Mouse (Mus musculus): Measurements from ENCODE around the gene Hoxb3. TPM values are rescaled to one million over a fixed set of nuclear protein-coding genes. Genes with fewer than 3 reads are reported as not detected.

Hoxb3 gene
- polyA plus RNA-seq, 3 experiments from 2014 or later, result 0.86 TPM; not detected in 2

DNA sequence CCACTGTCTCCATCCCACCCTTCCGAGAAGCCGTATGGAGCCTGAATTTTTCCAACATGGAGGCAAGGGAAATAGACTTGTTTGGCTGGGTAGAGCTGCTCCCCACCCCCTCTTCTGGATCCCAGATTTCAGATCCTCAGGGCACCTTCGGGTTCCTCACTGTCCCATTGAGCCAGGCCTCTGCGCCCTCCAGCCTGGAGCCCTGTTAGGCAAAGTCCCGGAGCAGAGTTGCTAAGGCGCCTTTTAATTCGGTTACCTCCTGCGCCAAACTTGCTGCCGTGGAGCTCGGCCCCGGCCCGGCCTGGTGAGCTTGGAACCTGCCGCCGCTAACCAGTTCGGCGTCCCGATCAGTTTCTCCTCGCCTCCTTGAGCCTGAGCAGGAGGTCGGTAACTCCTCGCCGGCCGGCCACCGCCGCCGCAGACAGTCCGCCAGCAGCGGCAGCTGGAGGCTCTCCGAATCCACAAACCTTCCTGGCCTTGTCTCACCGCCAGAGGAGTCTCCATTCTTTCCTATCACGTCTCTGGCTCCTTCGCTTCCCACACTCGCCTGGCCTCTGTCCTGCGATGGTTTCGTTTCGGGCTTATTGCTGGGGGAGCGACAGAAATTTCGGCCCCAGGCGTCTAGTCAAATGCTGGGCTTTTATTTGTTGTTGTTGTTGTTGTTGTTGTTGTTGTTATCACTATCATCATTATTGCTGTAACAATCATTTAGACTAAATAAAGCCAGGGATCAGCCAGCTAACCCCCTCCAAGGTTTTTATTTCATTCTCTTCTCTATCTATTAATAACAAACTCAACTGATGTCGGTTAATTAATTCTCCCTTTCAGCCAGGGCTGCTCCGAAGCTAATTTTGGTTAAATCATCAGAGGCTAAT is 18.8 kb downstream of the Hoxb3 start:
- ATAC-seq, result no peak

GRCm38 (mm10) chr11:96342576-96342930 is 19.4 kb downstream of the Hoxb3 start:
- ATAC-seq, result no peak

DNA sequence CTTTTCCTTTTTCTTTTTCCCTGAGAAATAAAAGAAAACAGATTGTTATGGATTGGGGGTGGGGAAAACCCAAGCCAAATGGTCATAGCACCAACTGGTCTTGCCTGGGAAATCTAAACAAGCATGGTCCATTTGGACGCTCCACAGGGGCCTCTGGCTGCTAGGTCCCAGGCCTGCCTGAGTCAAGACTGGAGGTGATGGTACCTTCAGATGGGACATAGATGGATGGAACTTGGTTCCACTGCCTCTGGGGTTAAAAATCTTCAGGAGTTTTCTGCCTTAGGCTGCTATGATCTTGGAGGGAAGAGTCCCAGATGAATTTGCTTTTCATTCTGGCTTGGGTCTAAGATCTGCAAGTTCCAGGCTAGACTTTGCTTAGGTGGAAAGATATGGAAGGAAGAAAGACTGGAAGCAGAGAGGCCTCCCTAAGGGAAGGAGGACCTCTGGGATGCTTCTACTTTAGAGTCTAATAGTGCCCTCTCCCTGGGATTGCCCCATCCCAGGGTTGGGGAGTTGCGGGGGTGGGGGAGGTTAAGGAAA is 20.1 kb downstream of the Hoxb3 start:
- no peak for ATAC-seq

DNA sequence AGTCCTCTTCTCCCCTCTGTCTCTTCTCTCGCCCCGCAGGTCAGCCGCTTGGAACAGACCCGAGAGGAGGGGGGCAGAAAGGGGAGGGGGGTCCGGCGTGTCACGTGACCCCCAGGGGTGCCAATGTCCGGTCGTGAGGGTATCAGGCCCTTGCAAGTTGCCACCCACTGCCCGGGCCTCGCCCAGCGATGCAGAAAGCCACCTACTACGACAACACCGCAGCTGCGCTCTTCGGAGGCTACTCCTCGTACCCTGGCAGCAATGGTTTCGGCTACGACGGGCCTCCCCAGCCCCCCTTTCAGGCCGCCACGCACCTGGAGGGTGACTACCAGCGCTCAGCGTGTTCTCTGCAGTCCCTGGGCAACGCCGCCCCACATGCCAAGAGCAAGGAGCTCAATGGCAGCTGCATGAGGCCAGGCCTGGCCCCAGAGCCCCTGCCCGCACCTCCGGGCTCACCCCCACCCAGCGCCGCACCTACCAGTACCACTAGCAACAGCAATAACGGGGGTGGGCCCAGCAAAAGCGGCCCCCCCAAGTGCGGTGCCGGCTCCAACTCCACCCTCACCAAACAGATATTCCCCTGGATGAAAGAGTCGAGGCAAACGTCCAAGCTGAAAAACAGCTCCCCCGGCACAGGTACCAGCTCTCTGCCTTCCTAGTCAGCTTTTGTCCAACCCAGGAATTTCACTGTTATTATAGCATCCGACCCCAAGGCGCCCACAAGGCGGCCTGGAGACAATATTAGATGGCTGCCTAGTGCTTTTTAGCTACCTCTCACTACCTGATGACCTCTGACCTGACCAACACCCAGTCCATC is 21.1 kb downstream of the Hoxb3 start:
- ATAC-seq, result no peak

GRCm38 (mm10) chr11:96344878-96345159 is 21.7 kb downstream of the Hoxb3 start:
- no peak for ATAC-seq

- no peak for ATAC-seq
Measured at GRCm38 (mm10) chr11:96345220-96345892, 22.2 kb downstream of the Hoxb3 start.

GRCm38 (mm10) chr11:96345893-96346806 is 23.0 kb downstream of the Hoxb3 start:
- ATAC-seq, result no peak

DNA sequence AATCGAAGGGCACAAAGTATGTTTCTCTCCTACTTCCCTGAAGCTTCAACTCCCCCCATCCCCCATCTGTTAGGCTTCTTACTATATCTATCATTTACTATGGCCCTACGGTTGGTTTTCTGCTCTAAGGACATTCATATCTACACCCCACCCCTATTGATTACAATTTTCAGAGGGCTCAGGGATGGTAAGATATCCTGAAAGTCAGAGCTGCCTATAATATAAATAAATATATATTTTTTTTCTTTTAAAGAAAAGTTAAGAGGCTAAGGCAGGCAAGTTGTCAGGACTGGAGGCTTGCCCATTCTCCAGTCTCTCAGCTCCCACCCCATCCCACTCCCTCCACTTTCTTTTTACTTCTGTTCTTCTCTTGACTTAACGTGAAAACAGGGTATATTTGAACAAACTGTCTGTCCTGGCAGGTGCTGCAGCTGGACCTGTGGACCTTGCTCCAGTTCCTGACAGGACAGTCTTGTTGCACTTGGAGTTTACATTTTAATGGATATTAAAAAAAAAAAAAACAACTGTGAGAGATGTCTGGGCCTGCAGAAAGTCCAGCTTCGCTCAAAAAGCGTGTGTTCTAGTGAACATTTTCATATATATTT is 23.9 kb downstream of the Hoxb3 start:
- ATAC-seq, result no peak

DNA sequence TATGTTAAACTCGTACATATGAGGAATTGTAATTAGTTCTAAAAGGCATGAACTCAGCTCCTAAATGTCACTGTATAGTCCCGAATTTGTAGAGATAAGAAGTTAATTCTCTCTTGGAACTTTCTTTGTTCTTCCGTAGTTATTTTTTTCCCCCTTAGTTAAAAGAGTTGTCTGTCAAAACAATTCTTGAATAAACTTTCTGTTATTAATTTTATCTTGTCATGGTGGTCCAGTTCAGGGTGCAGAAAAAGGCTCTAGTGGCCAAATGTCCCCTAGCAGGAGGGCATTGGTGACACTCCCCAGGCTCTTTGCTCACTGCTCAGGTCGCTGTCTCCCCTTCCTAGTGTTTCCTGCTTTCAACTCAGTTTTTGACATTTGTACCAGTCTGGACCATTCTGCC is 24.6 kb downstream of the Hoxb3 start:
- ATAC-seq, result no peak

DNA sequence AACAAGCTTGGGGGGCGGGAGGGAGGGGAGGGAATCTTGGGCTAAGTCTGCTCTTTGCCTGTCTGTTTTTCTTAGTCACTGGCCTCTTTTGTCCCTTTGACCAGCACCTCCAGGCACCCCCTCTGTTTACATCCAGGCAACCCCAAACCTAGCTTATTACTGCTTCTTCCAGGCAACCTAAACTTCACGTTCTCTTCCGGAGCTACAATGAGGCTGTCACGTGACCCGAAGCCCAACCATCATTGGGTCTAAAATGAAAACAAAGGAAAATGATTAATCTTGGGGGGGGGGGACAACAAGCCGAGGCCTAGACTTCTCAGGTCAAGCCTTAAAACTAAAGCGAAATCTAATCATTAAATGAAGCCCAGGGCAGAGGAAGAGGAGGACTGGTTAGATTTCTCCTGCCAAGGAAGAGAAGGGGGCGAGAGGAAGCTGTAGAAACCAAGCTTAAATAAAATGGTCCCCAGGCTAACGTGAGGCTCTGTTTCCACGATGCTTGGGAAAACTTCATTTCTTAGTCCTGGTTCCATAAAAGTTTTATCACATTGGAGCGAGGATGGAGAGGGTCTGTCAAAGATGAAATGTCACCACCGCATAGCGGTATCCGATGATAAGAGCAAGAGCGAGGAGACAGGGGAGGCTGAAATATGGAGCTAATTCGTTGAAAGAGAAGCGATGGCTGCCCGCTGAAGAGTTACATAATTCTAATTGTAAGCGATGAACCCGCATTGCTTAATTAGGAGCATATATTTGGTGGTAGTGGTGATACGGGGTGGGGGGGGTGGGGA is 25.2 kb downstream of the Hoxb3 start:
- ATAC-seq, result no peak

- no peak for ATAC-seq
Measured at GRCm38 (mm10) chr11:96348988-96349387, 25.9 kb downstream of the Hoxb3 start.

GRCm38 (mm10) chr11:96349491-96350340 is 26.6 kb downstream of the Hoxb3 start:
- ATAC-seq, result no peak

GRCm38 (mm10) chr11:96350341-96350624 is 27.2 kb downstream of the Hoxb3 start, which contains the start of gene Hoxb2:
TSS of gene Hoxb2 (plus strand) at chr11:96350525.
- ATAC-seq, result no peak

- ATAC-seq, result no peak
Measured at GRCm38 (mm10) chr11:96350791-96351190, 27.7 kb downstream of the Hoxb3 start.

DNA sequence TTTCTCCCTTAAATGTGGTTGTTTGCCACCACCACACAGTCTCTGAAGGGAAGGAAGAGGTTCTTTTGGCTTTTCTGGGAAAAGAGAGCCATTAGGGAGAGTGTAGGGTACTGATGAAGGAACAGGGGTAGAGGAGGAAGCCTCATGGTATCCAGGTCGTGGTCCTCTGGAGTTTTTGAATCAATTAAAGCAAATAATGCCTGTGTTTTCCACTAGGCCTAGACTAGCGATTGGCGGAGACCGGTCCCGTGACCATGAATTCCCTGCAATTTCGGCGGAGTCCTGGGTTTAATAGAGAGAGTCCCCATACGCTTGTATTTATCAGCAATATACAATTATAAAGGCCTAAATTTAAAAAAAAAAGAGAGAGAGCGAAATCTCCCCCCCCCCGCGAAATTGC is 28.2 kb downstream of the Hoxb3 start:
- no peak for ATAC-seq

DNA sequence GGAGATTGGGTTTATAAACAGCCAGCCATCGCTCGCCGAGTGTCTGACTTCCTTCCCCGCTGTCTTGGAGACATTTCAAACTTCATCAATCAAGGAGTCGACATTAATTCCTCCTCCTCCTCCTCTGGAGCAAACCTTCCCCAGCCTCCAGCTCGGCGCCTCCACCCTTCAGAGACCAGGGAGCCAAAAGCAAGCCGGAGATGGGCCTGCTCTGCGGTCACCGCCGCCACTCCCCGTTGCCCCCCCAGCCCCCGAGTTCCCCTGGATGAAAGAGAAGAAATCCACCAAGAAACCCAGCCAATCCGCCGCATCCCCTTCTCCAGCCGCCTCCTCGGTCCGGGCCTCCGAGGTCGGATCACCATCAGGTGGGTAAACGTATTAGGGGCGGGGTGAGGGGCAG is 28.7 kb downstream of the Hoxb3 start:
- no peak for ATAC-seq

DNA sequence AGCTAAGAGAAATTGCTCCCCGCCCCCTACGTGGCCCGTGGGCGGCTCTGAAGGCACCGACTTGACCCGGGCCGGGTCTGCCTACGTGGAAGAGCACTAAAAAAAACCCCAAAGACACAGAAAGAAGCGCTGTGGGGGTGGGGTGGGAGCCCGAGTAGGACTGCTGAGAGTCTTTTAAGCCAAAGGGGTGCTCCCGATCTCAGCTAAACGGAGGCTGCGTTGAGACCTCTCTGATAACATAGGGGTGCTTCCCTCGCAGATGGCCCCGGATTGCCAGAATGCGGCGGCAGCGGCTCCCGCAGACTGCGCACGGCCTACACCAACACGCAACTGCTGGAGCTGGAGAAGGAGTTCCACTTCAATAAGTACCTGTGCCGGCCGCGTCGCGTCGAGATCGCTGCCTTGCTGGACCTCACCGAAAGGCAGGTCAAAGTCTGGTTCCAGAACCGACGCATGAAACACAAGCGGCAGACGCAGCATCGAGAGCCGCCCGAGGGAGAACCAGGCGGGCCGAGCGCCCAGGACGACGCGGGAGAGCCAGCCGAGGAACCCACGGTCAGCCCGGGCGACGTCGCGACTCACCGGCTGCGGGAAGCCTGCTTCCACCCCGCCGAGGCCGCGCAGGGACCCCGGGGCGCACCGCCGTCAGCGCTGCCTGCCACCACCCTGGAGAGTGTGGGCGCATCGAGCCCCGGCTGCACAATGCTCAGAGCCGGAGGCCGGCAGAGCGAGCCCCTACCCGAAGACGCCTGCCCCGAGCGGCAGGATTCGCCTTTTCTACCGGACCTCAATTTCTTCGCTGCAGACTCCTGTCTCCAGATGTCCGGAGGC is 29.8 kb downstream of the Hoxb3 start:
- ATAC-seq, result no peak

- no peak for ATAC-seq
Measured at GRCm38 (mm10) chr11:96353522-96353841, 30.4 kb downstream of the Hoxb3 start.

DNA sequence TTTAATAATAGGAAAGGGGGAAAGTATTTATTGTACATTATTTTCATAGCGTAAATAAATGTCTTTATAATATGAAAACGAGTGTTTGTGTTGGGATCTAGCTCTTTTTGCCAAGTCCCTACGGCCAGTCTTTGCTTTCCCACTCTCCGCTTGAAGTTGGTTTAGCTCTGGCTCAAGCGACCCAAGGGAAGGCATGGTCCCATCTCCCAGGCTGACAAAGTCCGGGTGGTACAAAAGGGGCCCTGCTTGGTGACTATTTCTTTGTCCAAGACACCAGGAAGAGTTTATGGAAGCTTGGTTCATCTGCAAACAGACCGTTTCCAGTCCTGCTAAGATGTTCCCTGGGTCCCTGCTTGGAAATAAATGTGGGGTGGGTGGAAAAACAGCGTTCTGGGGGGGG is 30.8 kb downstream of the Hoxb3 start:
- ATAC-seq, result no peak

Data from inflammation-experienced regulatory T-cells, adult 6 months (primary cell).